Mouse (Mus musculus): ENCODE results near the gene Enkd1. TPM values are rescaled to one million over a fixed set of nuclear protein-coding genes. Genes with fewer than 3 reads are reported as not detected.

Gene Enkd1
- polyA plus RNA-seq, 1 experiment from 2014 or later = 33.4 TPM

GRCm38 (mm10) chr8:105690978-105691377 lies 17.0 kb downstream of the Enkd1 start:
- Histone ChIP-seq H3K9me3 (replicated peaks) (no peaks in the 10 kb centered on the region), H3K9ac (no peak overlapping the region), H3K36me3 (no peaks in the 10 kb centered on the region), H3K27me3 (0 out of 2 replicates have a peak, but pooled peaks cover 4% of the 10 kb centered on the region), H3K4me2 (replicated peaks) (no peak overlapping the region), H3K4me3 (replicated peaks) (no peak overlapping the region), H3K4me1 (peaks cover 15% of the 10 kb centered on the region), H3K27ac (replicated peaks) (no peak overlapping the region)
- 77% methylated on average over 14 of the region's 14 CpGs for WGBS
- no peak for ATAC-seq (ENCODE audit: insufficient number of reproducible peaks, low FRiP score, low TSS enrichment, low read depth)

- ATAC-seq (ENCODE audit: insufficient number of reproducible peaks, low FRiP score, low TSS enrichment, low read depth) = no peak
- WGBS = 86% methylated on average over 9 of the region's 9 CpGs
- H3K9me3 ChIP-seq (replicated peaks) = no peaks in the 10 kb centered on the region
Observed at GRCm38 (mm10) chr8:105689983-105690360, 18.0 kb downstream of the Enkd1 start.

GRCm38 (mm10) chr8:105689256-105689982 lies 18.6 kb downstream of the Enkd1 start:
- Histone ChIP-seq H3K27me3 (0 out of 2 replicates have a peak, but pooled peaks cover 4% of the 10 kb centered on the region), H3K9ac (no peak overlapping the region), H3K4me1 (peaks cover 18% of the 10 kb centered on the region), H3K27ac (replicated peaks) (no peak overlapping the region), H3K4me2 (replicated peaks) (no peak overlapping the region), H3K36me3 (0 out of 2 replicates have a peak, but pooled peaks cover 4% of the 10 kb centered on the region), H3K9me3 (replicated peaks) (no peaks in the 10 kb centered on the region), H3K4me3 (replicated peaks) (no peak overlapping the region)
- WGBS = 59% methylated on average over 35 of the region's 35 CpGs
- ATAC-seq (ENCODE audit: insufficient number of reproducible peaks, low FRiP score, low TSS enrichment, low read depth) = no peak

More at GRCm38 (mm10) chr8:105689983-105690360, 18.0 kb downstream of the Enkd1 start:
- Histone ChIP-seq H3K27ac (replicated peaks) (no peak overlapping the region), H3K9ac (no peak overlapping the region), H3K27me3 (0 out of 2 replicates have a peak, but pooled peaks cover 4% of the 10 kb centered on the region), H3K4me1 (peaks cover 19% of the 10 kb centered on the region), H3K4me2 (replicated peaks) (no peak overlapping the region), H3K36me3 (no peaks in the 10 kb centered on the region), H3K4me3 (replicated peaks) (no peak overlapping the region)

- Histone ChIP-seq H3K4me1 (peaks cover 8% of the 10 kb centered on the region; the same call in 1 of the 2 replicates), H3K4me3 (replicated peaks) (no peak overlapping the region), H3K9me3 (replicated peaks) (no peaks in the 10 kb centered on the region), H3K9ac (no peak overlapping the region), H3K4me2 (replicated peaks) (no peak overlapping the region), H3K27ac (replicated peaks) (no peak overlapping the region), H3K36me3 (peaks cover 15% of the 10 kb centered on the region), H3K27me3 (no peaks in the 10 kb centered on the region)
- ATAC-seq (ENCODE audit: insufficient number of reproducible peaks, low FRiP score, low TSS enrichment, low read depth) = no peak
- WGBS = 64% methylated on average over 14 of the region's 14 CpGs
Observed at GRCm38 (mm10) chr8:105688242-105688752, 19.7 kb downstream of the Enkd1 start.

- H3K9me3 ChIP-seq (replicated peaks) = no peaks in the 10 kb centered on the region
- H3K4me2 ChIP-seq (replicated peaks) = no peak overlapping the region
- no peak overlapping the region for H3K9ac ChIP-seq
- no peaks in the 10 kb centered on the region for H3K27me3 ChIP-seq
- no peak overlapping the region for H3K4me3 ChIP-seq (replicated peaks)
- H3K27ac ChIP-seq (replicated peaks) = no peak overlapping the region
- 59% methylated on average over 8 of the region's 8 CpGs for WGBS
- ATAC-seq (ENCODE audit: insufficient number of reproducible peaks, low FRiP score, low TSS enrichment, low read depth) = no peak
- H3K4me1 ChIP-seq = peaks cover 8% of the 10 kb centered on the region; the same call in 1 of the 2 replicates
- H3K36me3 ChIP-seq = peaks cover 23% of the 10 kb centered on the region
Observed at GRCm38 (mm10) chr8:105687512-105687911, 20.5 kb downstream of the Enkd1 start.

- H3K9me3 ChIP-seq (replicated peaks) = no peaks in the 10 kb centered on the region
- peaks cover 33% of the 10 kb centered on the region for H3K36me3 ChIP-seq
- H3K27ac ChIP-seq (replicated peaks) = no peak overlapping the region
- WGBS = 55% methylated on average over 6 of the region's 6 CpGs
- H3K9ac ChIP-seq = no peak overlapping the region
- H3K4me3 ChIP-seq (replicated peaks) = no peak overlapping the region
- no peak overlapping the region for H3K4me2 ChIP-seq (replicated peaks)
- no peak for ATAC-seq (ENCODE audit: insufficient number of reproducible peaks, low FRiP score, low TSS enrichment, low read depth)
- no peaks in the 10 kb centered on the region for H3K27me3 ChIP-seq
- H3K4me1 ChIP-seq = peaks cover 8% of the 10 kb centered on the region; the same call in 1 of the 2 replicates
Observed at GRCm38 (mm10) chr8:105686551-105686950, 21.5 kb downstream of the Enkd1 start.

- Histone ChIP-seq H3K27me3 (no peaks in the 10 kb centered on the region), H3K9me3 (replicated peaks) (no peaks in the 10 kb centered on the region), H3K36me3 (peaks cover 40% of the 10 kb centered on the region), H3K27ac (replicated peaks) (no peak within 1 kb of the TSS), H3K4me2 (replicated peaks) (peak within 1 kb of the TSS; percentile 32; the same call in 1 of the 2 replicates), H3K4me3 (replicated peaks) (peak within 1 kb of the TSS; percentile 10; the same call in 1 of the 2 replicates), H3K9ac (no peak within 1 kb of the TSS), H3K4me1 (peaks cover 8% of the 10 kb centered on the region; the same call in 1 of the 2 replicates)
- ATAC-seq (ENCODE audit: insufficient number of reproducible peaks, low FRiP score, low TSS enrichment, low read depth) = 0 out of 2 replicates have a peak, but pooled peaks have one; percentile 12
- WGBS = 7% methylated on average over 26 of the region's 26 CpGs
Observed at GRCm38 (mm10) chr8:105685796-105686308, 22.2 kb downstream of the Enkd1 start, which contains the start of gene Carmil2. Gene Carmil2 (plus strand): TSS chr8:105686274.

- no peak overlapping the region for H3K4me2 ChIP-seq (replicated peaks)
- no peak overlapping the region for H3K9ac ChIP-seq
- H3K4me1 ChIP-seq = peaks cover 8% of the 10 kb centered on the region; the same call in 1 of the 2 replicates
- H3K36me3 ChIP-seq = peaks cover 44% of the 10 kb centered on the region
- 71% methylated on average over 7 of the region's 7 CpGs for WGBS
- no peaks in the 10 kb centered on the region for H3K27me3 ChIP-seq
- no peaks in the 10 kb centered on the region for H3K9me3 ChIP-seq (replicated peaks)
- no peak for ATAC-seq (ENCODE audit: insufficient number of reproducible peaks, low FRiP score, low TSS enrichment, low read depth)
- no peak overlapping the region for H3K4me3 ChIP-seq (replicated peaks)
- no peak overlapping the region for H3K27ac ChIP-seq (replicated peaks)
Observed at GRCm38 (mm10) chr8:105685325-105685724, 22.7 kb downstream of the Enkd1 start.

GRCm38 (mm10) chr8:105677891-105678290 lies 30.1 kb downstream of the Enkd1 start:
- Histone ChIP-seq H3K9ac (no peak overlapping the region), H3K27ac (replicated peaks) (no peak overlapping the region), H3K4me2 (replicated peaks) (no peak overlapping the region), H3K27me3 (no peaks in the 10 kb centered on the region), H3K4me3 (replicated peaks) (no peak overlapping the region), H3K36me3 (peaks cover 92% of the 10 kb centered on the region), H3K9me3 (replicated peaks) (no peaks in the 10 kb centered on the region), H3K4me1 (no peaks in the 10 kb centered on the region)
- 88% methylated on average over 1 of the region's 1 CpGs for WGBS
- ATAC-seq (ENCODE audit: insufficient number of reproducible peaks, low FRiP score, low TSS enrichment, low read depth) = no peak

GRCm38 (mm10) chr8:105661167-105661566 lies 46.8 kb downstream of the Enkd1 start:
- Histone ChIP-seq H3K4me2 (replicated peaks) (no peak overlapping the region), H3K27ac (replicated peaks) (no peak overlapping the region), H3K27me3 (no peaks in the 10 kb centered on the region), H3K36me3 (peaks cover 23% of the 10 kb centered on the region), H3K4me1 (no peaks in the 10 kb centered on the region), H3K9ac (no peak overlapping the region), H3K9me3 (replicated peaks) (no peaks in the 10 kb centered on the region), H3K4me3 (replicated peaks) (no peak overlapping the region)
- 77% methylated on average over 3 of the region's 3 CpGs for WGBS
- ATAC-seq (ENCODE audit: insufficient number of reproducible peaks, low FRiP score, low TSS enrichment, low read depth) = no peak

GRCm38 (mm10) chr8:105657641-105658040 lies 50.4 kb downstream of the Enkd1 start:
- Histone ChIP-seq H3K27me3 (no peaks in the 10 kb centered on the region), H3K27ac (replicated peaks) (no peak overlapping the region), H3K36me3 (peaks cover 15% of the 10 kb centered on the region), H3K9me3 (replicated peaks) (no peaks in the 10 kb centered on the region), H3K4me2 (replicated peaks) (no peak overlapping the region), H3K9ac (no peak overlapping the region), H3K4me3 (replicated peaks) (no peak overlapping the region), H3K4me1 (no peaks in the 10 kb centered on the region)
- ATAC-seq (ENCODE audit: insufficient number of reproducible peaks, low FRiP score, low TSS enrichment, low read depth) = no peak

Measured in embryonic facial prominence, embryonic 15.5 days (tissue).